Comparison of ENCODE assay signal across 8 mouse cellular contexts in the genomic region with DNA sequence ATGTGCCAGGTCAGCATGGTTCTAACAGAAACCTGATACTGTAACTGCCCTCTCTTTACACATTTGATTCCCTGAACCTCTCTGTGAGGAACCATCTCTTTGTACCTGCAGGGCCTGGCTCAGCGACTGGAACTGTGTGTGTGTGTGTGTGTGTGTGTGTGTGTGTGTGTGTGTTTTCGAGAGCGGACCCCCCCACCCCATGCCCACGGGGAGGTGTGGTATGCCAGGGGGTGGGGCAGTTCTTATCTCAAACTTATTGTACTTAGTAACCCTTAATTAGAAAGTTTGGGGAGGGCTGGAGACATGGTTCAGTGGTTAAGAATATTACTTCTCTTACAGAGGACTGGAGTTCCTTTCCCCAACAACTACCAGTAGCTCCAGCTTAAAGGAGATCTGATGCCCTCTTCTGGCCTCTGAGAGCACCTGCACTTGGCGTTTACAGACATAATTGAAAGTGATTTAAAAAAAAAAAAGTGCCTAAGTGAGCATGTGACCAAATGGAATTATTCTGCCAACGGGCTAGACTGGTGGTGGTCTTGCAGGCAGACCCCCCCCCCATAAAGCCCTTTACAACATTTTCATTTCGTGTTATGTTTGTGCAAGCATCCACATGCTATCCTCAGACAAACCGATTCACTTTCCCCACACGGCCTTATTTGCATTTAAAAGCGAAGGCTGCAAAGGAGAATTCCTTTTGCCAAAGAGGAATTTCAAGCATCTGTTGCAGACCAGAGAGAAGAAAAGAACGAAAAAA.
A peak's percentile ranks its signal among the peaks of the same experiment; 100 is the strongest.
DNase-seq lines count a peak whose midpoint lies in the region; ATAC-seq and TF ChIP-seq lines count a peak whose summit lies in the region.

No protein-coding gene starts in this region.

- H3K27me3 ChIP-seq in hindbrain, postnatal 0 days (ENCODE audit: insufficient read depth, low read length): no peaks in the 10 kb centered on the region

- DNase-seq in gastrocnemius, adult 2 months: no peak
- DNase-seq in gastrocnemius, adult 8-10 months (ENCODE audit: low spot score in 2 of 2): no peak
- DNase-seq in cerebellum, adult 18-20 months: peak; percentile 56 to 68
- DNase-seq in forelimb bud, embryonic 11.5 days (ENCODE audit: low read depth, low spot score): peak; percentile 66
- peak; percentile 83 for DNase-seq in hindbrain, postnatal 0 days (ENCODE audit: low spot score)
- DNase-seq in left cerebral cortex, adult 11 months (ENCODE audit: low spot score): peak; percentile 29
- peak; percentile 78 for DNase-seq in lung, postnatal 36 days
- peak; percentile 53 for DNase-seq in retina, postnatal 7 days (ENCODE audit: low read depth, low spot score)

- H3K4me2 ChIP-seq in hindbrain, postnatal 0 days (ENCODE audit: low read depth, low read length): peak overlapping the region; percentile 47

- peak; percentile 70 for TF ChIP-seq CTCF in gastrocnemius, adult 2 months (IDR thresholded peaks at IDR 0.05)
- TF ChIP-seq CTCF in hindbrain, postnatal 0 days (IDR thresholded peaks at IDR 0.05; ENCODE audit: low read depth): peak; percentile 69

- H3K36me3 ChIP-seq in hindbrain, postnatal 0 days (ENCODE audit: insufficient read depth, low read length): no peaks in the 10 kb centered on the region

- no peaks in the 10 kb centered on the region for H3K4me1 ChIP-seq in hindbrain, postnatal 0 days (ENCODE audit: insufficient read depth, low read length)

- peak overlapping the region; percentile 41; the same call in 1 of the 2 replicates for H3K9ac ChIP-seq in hindbrain, postnatal 0 days (replicated peaks; ENCODE audit: low read length)

- peak overlapping the region; percentile 71 for H3K27ac ChIP-seq in gastrocnemius, adult 2 months
- H3K27ac ChIP-seq in hindbrain, postnatal 0 days: peak overlapping the region; percentile 90

- intact Hi-C loops in gastrocnemius, adult 2 months (cut with DNase I): loop anchor here (1.0 to 5.0 kb wide), 2 partner anchors 34 to 162 kb away; no protein-coding TSS in a partner anchor

- ATAC-seq in hindbrain, postnatal 0 days: peak; percentile 65

- H3K9me3 ChIP-seq in hindbrain, postnatal 0 days (ENCODE audit: low read length): no peaks in the 10 kb centered on the region

- peak overlapping the region; percentile 72 for H3K4me3 ChIP-seq in gastrocnemius, adult 2 months
- peak overlapping the region; percentile 24 for H3K4me3 ChIP-seq in hindbrain, postnatal 0 days (ENCODE audit: low read length)

- WGBS in hindbrain, postnatal 0 days: 18% methylated on average over 11 of the region's 11 CpGs

Comparison
In these comparisons a context has a peak if more than half of its experiments do, and no peak if none do; other contexts are left out.
1. DNase-seq: peak in cerebellum, adult 18-20 months (2 of 2), forelimb bud, embryonic 11.5 days (single experiment), hindbrain, postnatal 0 days (single experiment), left cerebral cortex, adult 11 months (single experiment), lung, postnatal 36 days (single experiment) and retina, postnatal 7 days (single experiment); none in gastrocnemius, adult 2 months (single experiment) and gastrocnemius, adult 8-10 months (0 of 2).